Mouse (Mus musculus): ENCODE measurements around the gene Txndc11. TPM values are rescaled to one million over a fixed set of nuclear protein-coding genes. Genes with fewer than 3 reads are reported as not detected.
"Not testable (repeated sequence)": the region's sequence is repeated elsewhere in the genome, so short reads cannot be mapped to it uniquely, and the experiment has no call there.

Gene Txndc11
- polyA plus RNA-seq, 1 experiment from 2014 or later: 33.4 TPM

DNA sequence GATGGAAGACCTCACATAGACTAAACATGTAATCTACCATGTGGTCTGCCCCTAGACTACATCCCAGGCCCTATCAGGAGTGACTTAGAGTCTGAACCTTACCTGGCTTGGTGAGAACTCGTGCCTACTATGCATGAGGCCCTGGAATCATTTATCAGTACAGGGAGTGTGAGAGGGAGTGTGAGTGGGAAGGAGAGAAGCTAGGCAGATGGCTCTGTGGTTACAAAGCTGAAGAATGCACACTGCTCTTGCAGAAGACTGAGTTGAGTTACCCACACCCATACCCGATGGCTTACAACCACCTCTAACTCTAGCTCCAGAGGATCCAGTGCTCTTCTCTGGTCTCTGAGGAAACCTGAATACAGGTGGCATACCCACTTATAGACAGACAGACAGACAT, 32.0 kb upstream of the Txndc11 start:
- no peak overlapping the region for H3K4me3 ChIP-seq (ENCODE audit: low read depth, low read length)
- H3K9me3 ChIP-seq (ENCODE audit: control insufficient read depth, low read length): no peaks in the 10 kb centered on the region
- no peak overlapping the region for H3K27ac ChIP-seq (ENCODE audit: low read depth, low read length)
- H3K27me3 ChIP-seq (ENCODE audit: control insufficient read depth, insufficient read depth, low read length): no peaks in the 10 kb centered on the region
- H3K36me3 ChIP-seq (ENCODE audit: control insufficient read depth, insufficient read depth, low read length): 0 out of 2 replicates have a peak, but pooled peaks cover 3% of the 10 kb centered on the region
- 79% methylated on average over 2 of the region's 2 CpGs for WGBS
- no peak overlapping the region for H3K4me2 ChIP-seq (replicated peaks; ENCODE audit: low read depth, low read length)
- H3K9ac ChIP-seq (ENCODE audit: low read depth, low read length): no peak overlapping the region
- DNase-seq (ENCODE audit: low spot score) (no peak), ATAC-seq (ENCODE audit: low FRiP score) (no peak)
- H3K4me1 ChIP-seq (replicated peaks; ENCODE audit: control insufficient read depth, insufficient read depth, low read length): no peaks in the 10 kb centered on the region

DNA sequence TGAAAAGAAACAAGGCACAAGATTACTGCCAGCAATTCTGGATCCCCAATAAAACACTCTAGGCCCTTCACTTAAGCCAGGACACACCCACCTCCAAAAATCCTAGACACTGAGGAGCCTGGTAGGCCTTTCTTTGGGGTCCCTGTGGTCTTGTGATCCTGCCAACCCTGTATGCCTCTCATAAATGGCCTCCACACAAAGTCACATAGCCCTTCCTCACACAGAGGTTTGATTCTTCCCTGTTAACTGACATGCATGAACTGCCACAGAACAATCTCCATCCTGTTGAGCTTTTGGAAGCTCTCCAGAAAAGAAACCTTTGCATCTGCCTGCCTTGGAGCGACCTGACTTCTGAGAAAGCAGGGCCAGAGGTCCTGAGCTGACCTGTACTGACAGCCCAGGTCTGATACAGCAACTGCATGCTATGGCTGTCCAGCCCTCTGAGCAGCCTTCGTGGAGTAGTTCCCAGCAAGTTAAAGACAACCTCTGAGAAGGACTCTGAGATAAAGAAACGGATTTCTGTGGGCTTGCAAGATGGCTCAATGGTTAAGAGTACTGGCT, 30.3 kb upstream of the Txndc11 start:
- 83% methylated on average over 3 of the region's 3 CpGs for WGBS
- no peaks in the 10 kb centered on the region for H3K9me3 ChIP-seq (ENCODE audit: control insufficient read depth, low read length)
- H3K4me2 ChIP-seq (replicated peaks; ENCODE audit: low read depth, low read length): no peak overlapping the region
- no peaks in the 10 kb centered on the region for H3K27me3 ChIP-seq (ENCODE audit: control insufficient read depth, insufficient read depth, low read length)
- H3K9ac ChIP-seq (ENCODE audit: low read depth, low read length): no peak overlapping the region
- H3K4me3 ChIP-seq (ENCODE audit: low read depth, low read length): no peak overlapping the region
- 0 out of 2 replicates have a peak, but pooled peaks cover 3% of the 10 kb centered on the region for H3K36me3 ChIP-seq (ENCODE audit: control insufficient read depth, insufficient read depth, low read length)
- no peak overlapping the region for H3K27ac ChIP-seq (ENCODE audit: low read depth, low read length)
- ATAC-seq (ENCODE audit: low FRiP score): no peak
- H3K4me1 ChIP-seq (replicated peaks; ENCODE audit: control insufficient read depth, insufficient read depth, low read length): no peaks in the 10 kb centered on the region
- DNase-seq (ENCODE audit: low spot score): no peak

DNA sequence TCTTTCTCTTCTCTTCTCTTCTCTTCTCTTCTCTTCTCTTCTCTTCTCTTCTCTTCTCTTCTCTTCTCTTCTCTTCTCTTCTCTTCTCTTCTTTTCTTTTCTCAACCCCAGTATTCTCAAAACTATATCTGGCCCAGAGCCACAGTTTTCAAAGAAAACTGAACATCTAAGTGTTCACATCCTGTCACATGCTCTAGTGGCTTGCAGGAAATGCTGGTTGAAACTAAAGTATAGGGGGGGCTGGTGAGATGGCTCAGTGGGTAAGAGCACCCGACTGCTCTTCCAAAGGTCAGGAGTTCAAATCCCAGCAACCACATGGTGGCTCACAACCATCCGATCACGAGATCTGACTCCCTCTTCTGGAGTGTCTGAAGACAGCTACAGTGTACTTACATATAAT, 23.3 kb upstream of the Txndc11 start:
- not testable (repeated sequence) for H3K9ac ChIP-seq (ENCODE audit: low read depth, low read length); H3K27ac ChIP-seq (ENCODE audit: low read depth, low read length); H3K4me3 ChIP-seq (ENCODE audit: low read depth, low read length); DNase-seq (ENCODE audit: low spot score); H3K27me3 ChIP-seq (ENCODE audit: control insufficient read depth, insufficient read depth, low read length); ATAC-seq (ENCODE audit: low FRiP score); H3K9me3 ChIP-seq (ENCODE audit: control insufficient read depth, low read length); H3K4me2 ChIP-seq (replicated peaks; ENCODE audit: low read depth, low read length); H3K4me1 ChIP-seq (replicated peaks; ENCODE audit: control insufficient read depth, insufficient read depth, low read length)
- WGBS: 61% methylated on average over 1 of the region's 3 CpGs
- peaks cover 11% of the 10 kb centered on the region for H3K36me3 ChIP-seq (ENCODE audit: control insufficient read depth, insufficient read depth, low read length)

- H3K4me1 ChIP-seq (replicated peaks; ENCODE audit: control insufficient read depth, insufficient read depth, low read length): no peaks in the 10 kb centered on the region
- H3K4me2 ChIP-seq (replicated peaks; ENCODE audit: low read depth, low read length): no peak overlapping the region
- H3K27me3 ChIP-seq (ENCODE audit: control insufficient read depth, insufficient read depth, low read length): no peaks in the 10 kb centered on the region
- ATAC-seq (ENCODE audit: low FRiP score) (no peak), DNase-seq (ENCODE audit: low spot score) (no peak)
- H3K36me3 ChIP-seq (ENCODE audit: control insufficient read depth, insufficient read depth, low read length): peaks cover 8% of the 10 kb centered on the region
- H3K9me3 ChIP-seq (ENCODE audit: control insufficient read depth, low read length): no peaks in the 10 kb centered on the region
- H3K9ac ChIP-seq (ENCODE audit: low read depth, low read length): no peak overlapping the region
- no peak overlapping the region for H3K4me3 ChIP-seq (ENCODE audit: low read depth, low read length)
- H3K27ac ChIP-seq (ENCODE audit: low read depth, low read length): no peak overlapping the region
Measured at GRCm38 (mm10) chr16:11154500-11154899, 20.1 kb upstream of the Txndc11 start.

DNA sequence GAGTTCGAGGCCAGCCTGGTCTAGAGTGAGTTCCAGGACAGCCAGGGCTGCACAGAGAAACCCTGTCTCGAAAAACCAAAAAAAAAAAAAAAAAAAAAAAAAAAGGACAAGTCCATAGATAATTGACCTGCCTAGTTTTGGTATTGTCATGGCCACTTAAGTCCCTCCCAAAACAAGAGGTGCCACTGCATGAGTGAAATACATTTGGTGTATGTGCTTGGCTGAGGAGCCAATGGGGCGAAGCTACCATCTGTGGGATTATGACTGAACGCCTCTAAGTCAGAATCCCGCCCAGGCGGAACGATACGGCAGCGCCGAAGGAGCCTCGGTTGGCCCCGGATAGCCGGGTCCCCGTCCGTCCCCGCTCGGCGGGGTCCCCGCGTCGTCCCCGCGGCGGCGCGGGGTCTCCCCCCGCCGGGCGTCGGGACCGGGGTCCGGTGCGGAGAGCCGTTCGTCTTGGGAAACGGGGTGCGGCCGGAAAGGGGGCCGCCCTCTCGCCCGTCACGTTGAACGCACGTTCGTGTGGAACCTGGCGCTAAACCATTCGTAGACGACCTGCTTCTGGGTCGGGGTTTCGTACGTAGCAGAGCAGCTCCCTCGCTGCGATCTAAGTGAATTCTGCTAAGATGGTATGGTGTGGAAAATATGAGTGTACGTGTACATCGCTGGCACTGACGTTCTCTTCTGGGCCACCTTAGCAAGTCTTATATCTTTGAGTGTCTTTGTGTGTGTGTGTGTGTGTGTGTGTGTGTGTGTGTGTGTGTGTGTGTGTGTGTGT, 9.4 kb upstream of the Txndc11 start:
- WGBS: 15% methylated on average over 54 of the region's 56 CpGs
- peak; percentile 31 for DNase-seq (ENCODE audit: low spot score)
- H3K36me3 ChIP-seq (ENCODE audit: control insufficient read depth, insufficient read depth, low read length): not testable (repeated sequence)

DNA sequence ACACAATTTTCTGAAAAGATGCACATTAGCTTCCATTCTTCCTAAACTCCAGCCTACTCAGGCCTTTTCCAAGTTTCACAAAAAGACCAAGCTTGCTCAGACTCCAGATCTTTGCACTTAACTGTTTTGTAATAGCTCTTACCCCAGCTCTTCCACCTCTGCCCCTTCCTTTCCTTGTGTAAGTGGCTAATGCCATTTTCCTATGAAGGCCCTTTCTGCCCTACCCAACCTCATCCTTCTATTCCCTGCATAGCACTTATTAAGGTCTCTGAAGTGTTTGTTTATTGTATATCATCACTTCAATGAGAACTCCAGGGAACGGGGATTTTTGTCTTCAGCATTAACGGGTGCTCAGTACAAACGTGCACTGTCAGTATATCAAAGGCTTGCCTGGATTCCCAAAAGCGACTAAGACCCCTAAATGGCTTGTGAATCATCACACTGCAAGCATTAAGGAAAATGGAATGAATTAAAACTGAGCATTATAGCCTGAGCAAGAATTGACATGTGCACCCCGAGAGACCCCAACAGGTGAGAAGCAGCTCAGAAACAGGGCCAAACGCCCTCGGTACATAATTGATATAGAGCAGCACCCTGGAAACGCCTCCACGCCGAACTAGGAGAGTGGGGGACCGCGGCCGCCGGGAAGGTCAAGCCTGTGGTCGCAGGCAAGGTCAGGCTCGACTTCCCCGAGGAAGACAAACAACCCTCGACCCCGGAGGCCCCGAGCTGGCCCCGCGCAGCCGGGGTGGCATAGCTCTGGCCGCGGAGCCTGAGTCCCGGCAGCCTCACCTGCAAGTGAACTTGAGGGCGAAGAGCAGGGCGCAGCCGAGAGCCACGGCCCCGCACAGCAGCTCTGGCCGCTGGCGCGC, 738 bp downstream of the Txndc11 start:
- Histone ChIP-seq H3K4me3 (ENCODE audit: low read depth, low read length) (peak overlapping the region; percentile 69), H3K9ac (ENCODE audit: low read depth, low read length) (peak overlapping the region; percentile 73), H3K4me1 (replicated peaks; ENCODE audit: control insufficient read depth, insufficient read depth, low read length) (peaks cover 5% of the 10 kb centered on the region), H3K36me3 (ENCODE audit: control insufficient read depth, insufficient read depth, low read length) (no peaks in the 10 kb centered on the region), H3K27me3 (ENCODE audit: control insufficient read depth, insufficient read depth, low read length) (no peaks in the 10 kb centered on the region), H3K9me3 (ENCODE audit: control insufficient read depth, low read length) (no peaks in the 10 kb centered on the region), H3K27ac (ENCODE audit: low read depth, low read length) (peak overlapping the region; percentile 79), H3K4me2 (replicated peaks; ENCODE audit: low read depth, low read length) (peak overlapping the region; percentile 77)
- DNase-seq (ENCODE audit: low spot score) (no peak), ATAC-seq (ENCODE audit: low FRiP score) (no peak)
- under 1% methylated on average over 34 of the region's 34 CpGs for WGBS

More for the DNA sequence above, 9.4 kb upstream of the Txndc11 start:
- H3K4me3 ChIP-seq (ENCODE audit: low read depth, low read length); ATAC-seq (ENCODE audit: low FRiP score); H3K4me1 ChIP-seq (replicated peaks; ENCODE audit: control insufficient read depth, insufficient read depth, low read length); H3K9ac ChIP-seq (ENCODE audit: low read depth, low read length); H3K27me3 ChIP-seq (ENCODE audit: control insufficient read depth, insufficient read depth, low read length); H3K4me2 ChIP-seq (replicated peaks; ENCODE audit: low read depth, low read length); H3K9me3 ChIP-seq (ENCODE audit: control insufficient read depth, low read length); H3K27ac ChIP-seq (ENCODE audit: low read depth, low read length): not testable (repeated sequence)

GRCm38 (mm10) chr16:11132839-11133238, 1.6 kb downstream of the Txndc11 start:
- H3K27ac ChIP-seq (ENCODE audit: low read depth, low read length): no peak overlapping the region
- DNase-seq (ENCODE audit: low spot score) (no peak), ATAC-seq (ENCODE audit: low FRiP score) (no peak)
- peaks cover 5% of the 10 kb centered on the region for H3K4me1 ChIP-seq (replicated peaks; ENCODE audit: control insufficient read depth, insufficient read depth, low read length)
- 40% methylated on average over 2 of the region's 2 CpGs for WGBS
- H3K36me3 ChIP-seq (ENCODE audit: control insufficient read depth, insufficient read depth, low read length): no peaks in the 10 kb centered on the region
- 0 out of 2 replicates have a peak overlapping the region, but pooled peaks have one; percentile 69 for H3K4me3 ChIP-seq (ENCODE audit: low read depth, low read length)
- H3K27me3 ChIP-seq (ENCODE audit: control insufficient read depth, insufficient read depth, low read length): no peaks in the 10 kb centered on the region
- no peaks in the 10 kb centered on the region for H3K9me3 ChIP-seq (ENCODE audit: control insufficient read depth, low read length)
- H3K9ac ChIP-seq (ENCODE audit: low read depth, low read length): no peak overlapping the region
- H3K4me2 ChIP-seq (replicated peaks; ENCODE audit: low read depth, low read length): peak overlapping the region; percentile 77; the same call in 1 of the 2 replicates

GRCm38 (mm10) chr16:11128301-11128700, 6.1 kb downstream of the Txndc11 start:
- no peaks in the 10 kb centered on the region for H3K9me3 ChIP-seq (ENCODE audit: control insufficient read depth, low read length)
- no peak overlapping the region for H3K4me3 ChIP-seq (ENCODE audit: low read depth, low read length)
- H3K27ac ChIP-seq (ENCODE audit: low read depth, low read length): no peak overlapping the region
- no peaks in the 10 kb centered on the region for H3K27me3 ChIP-seq (ENCODE audit: control insufficient read depth, insufficient read depth, low read length)
- WGBS: 92% methylated on average over 11 of the region's 11 CpGs
- peaks cover 5% of the 10 kb centered on the region for H3K4me1 ChIP-seq (replicated peaks; ENCODE audit: control insufficient read depth, insufficient read depth, low read length)
- H3K36me3 ChIP-seq (ENCODE audit: control insufficient read depth, insufficient read depth, low read length): no peaks in the 10 kb centered on the region
- H3K9ac ChIP-seq (ENCODE audit: low read depth, low read length): no peak overlapping the region
- H3K4me2 ChIP-seq (replicated peaks; ENCODE audit: low read depth, low read length): no peak overlapping the region
- DNase-seq (ENCODE audit: low spot score) (no peak), ATAC-seq (ENCODE audit: low FRiP score) (no peak)
